Mouse (Mus musculus) myocyte (in vitro differentiated cells): Measurements from ENCODE around the gene Kif3c.

Experiments
- MAX ChIP-seq: IDR thresholded peaks from one replicate; pipeline ENCODE4 v1.6.1; 2011; ENCODE audit warnings: low read depth, mild to moderate bottlenecking, control low read depth
- MYOD1 ChIP-seq, 3 experiments: IDR thresholded peaks; one replicate each; pipeline ENCODE4 v1.6.1; 2011; ENCODE audit warnings: control low read depth in 2 of 3, low read depth in 2 of 3, mild to moderate bottlenecking in 2 of 3, moderate library complexity in 1 of 3; ENCODE audit not compliant: insufficient read length in 2 of 3, control insufficient read depth in 1 of 3
- MYOG ChIP-seq, 3 experiments: IDR thresholded peaks; one replicate each; pipeline ENCODE4 v1.6.1; 2011; ENCODE audit warnings: control low read depth in 2 of 3, low read depth in 2 of 3, mild to moderate bottlenecking in 2 of 3; ENCODE audit not compliant: insufficient read length in 2 of 3, control insufficient read depth in 1 of 3, insufficient read depth in 1 of 3
- POLR2A ChIP-seq: IDR thresholded peaks from one replicate; pipeline ENCODE4 v1.6.1; 2011; ENCODE audit warnings: low read depth, mild to moderate bottlenecking, control low read depth, moderate library complexity; ENCODE audit not compliant: insufficient read length
- POLR2AphosphoS2 ChIP-seq: IDR thresholded peaks from one replicate; pipeline ENCODE4 v1.6.1; 2011; ENCODE audit warnings: low read depth, control low read depth; ENCODE audit not compliant: insufficient read length
- REST ChIP-seq: IDR thresholded peaks from one replicate; pipeline ENCODE4 v1.6.1; 2011; ENCODE audit warnings: mild to moderate bottlenecking, control low read depth, moderate library complexity; ENCODE audit not compliant: insufficient read depth, insufficient read length
- SRF ChIP-seq: IDR thresholded peaks from one replicate; pipeline ENCODE4 v1.6.1; 2011; ENCODE audit warnings: low read depth; ENCODE audit not compliant: control insufficient read depth, insufficient read length
- TCF12 ChIP-seq: IDR thresholded peaks from one replicate; pipeline ENCODE4 v1.6.1; 2011; ENCODE audit warnings: mild to moderate bottlenecking, control low read depth; ENCODE audit not compliant: poor library complexity, insufficient read depth, severe bottlenecking
- USF1 ChIP-seq: IDR thresholded peaks from one replicate; pipeline ENCODE4 v1.6.1; 2011; ENCODE audit warnings: low read depth, mild to moderate bottlenecking, control low read depth, moderate library complexity

DNA sequence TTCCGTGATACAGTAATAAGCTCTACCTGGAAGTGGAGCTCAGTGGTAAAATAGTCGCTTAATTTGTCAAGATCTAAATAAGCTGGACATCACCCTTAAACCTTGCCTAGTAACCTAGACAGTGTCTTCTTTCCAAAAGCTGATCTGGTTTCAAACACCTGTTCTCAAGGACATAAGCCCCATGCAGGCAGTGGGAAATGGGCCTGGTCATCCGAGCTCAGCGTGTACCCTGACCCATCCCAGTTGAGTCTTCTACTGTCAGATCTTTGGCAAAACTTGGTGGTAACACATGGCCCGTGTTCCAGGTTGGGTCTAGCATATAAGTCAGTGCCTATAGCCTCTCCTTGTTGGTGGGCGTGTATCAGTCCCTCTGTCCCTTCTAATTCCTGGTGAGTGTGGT lies 8.6 kb downstream of the Kif3c start:
- TF ChIP-seq POLR2A (no peak), REST (no peak), MYOG (IDR thresholded peaks at IDR 0.05; ENCODE audit: control insufficient read depth in 1 of 3, insufficient read depth in 1 of 3, insufficient read length in 2 of 3, low read depth in 2 of 3) (no peak), USF1 (no peak), MYOD1 (IDR thresholded peaks at IDR 0.05; ENCODE audit: control insufficient read depth in 1 of 3, insufficient read length in 2 of 3, low read depth in 2 of 3) (no peak), MAX (no peak), TCF12 (no peak), POLR2AphosphoS2 (no peak), SRF (no peak)
